Mouse (Mus musculus) kidney, postnatal 0 days (tissue): ENCODE measurements around the gene Gm21834. TPM values are rescaled to one million over a fixed set of nuclear protein-coding genes. Genes with fewer than 3 reads are reported as not detected.

Experiments
- ATAC-seq: fragments of 200-750 bp; cut with Nextera tagmentation; replicated peaks from 2 replicates; pipeline ENCODE4 v1.8.0; 2017; ENCODE audit warnings: low read depth, moderate number of reproducible peaks, moderate TSS enrichment, moderate library complexity; ENCODE audit not compliant: low FRiP score
- DNase-seq: peaks from one replicate; pipeline ENCODE4 v3.0.0-alpha.2; 2016; ENCODE audit warnings: low spot score
- H3K27ac ChIP-seq: fragments of 300-500 bp; sonication (generic); 2 replicates; pipeline ENCODE4 v1.5.1; 2014; ENCODE audit warnings: mild to moderate bottlenecking
- H3K27me3 ChIP-seq: fragments of 300-500 bp; sonication (generic); 2 replicates; pipeline ENCODE4 v1.6.1; 2014; ENCODE audit warnings: low read length, mixed read lengths; ENCODE audit not compliant: insufficient read depth
- H3K36me3 ChIP-seq: fragments of 300-500 bp; sonication (generic); 2 replicates; pipeline ENCODE4 v1.6.1; 2014; ENCODE audit warnings: low read length, mixed read lengths; ENCODE audit not compliant: insufficient read depth
- H3K4me1 ChIP-seq: fragments of 300-500 bp; sonication (generic); replicated peaks from 2 replicates; pipeline ENCODE4 v1.6.1; 2014; ENCODE audit warnings: antibody characterized with exemption, low read length, mixed read lengths; ENCODE audit not compliant: insufficient read depth
- H3K4me2 ChIP-seq: fragments of 300-500 bp; sonication (generic); 2 replicates; pipeline ENCODE4 v1.6.1; 2014; ENCODE audit warnings: mild to moderate bottlenecking, low read length, moderate library complexity, mixed read lengths
- H3K4me3 ChIP-seq: fragments of 300-500 bp; sonication (generic); replicated peaks from 2 replicates; pipeline ENCODE4 v1.5.1; 2014; ENCODE audit warnings: low read depth, low read length
- H3K9ac ChIP-seq: fragments of 300-500 bp; sonication (generic); 2 replicates; pipeline ENCODE4 v1.6.1; 2014; ENCODE audit warnings: low read depth, low read length
- H3K9me3 ChIP-seq: fragments of 300-500 bp; sonication (generic); replicated peaks from 2 replicates; pipeline ENCODE4 v1.6.1; 2016; ENCODE audit warnings: low read length, inconsistent platforms, mixed read lengths
- CTCF ChIP-seq: IDR thresholded peaks from 2 replicates; pipeline ENCODE4 v1.5.1; 2016; ENCODE audit warnings: antibody characterized with exemption, low read depth, mild to moderate bottlenecking, moderate library complexity
- WGBS: fragments of 180-500 bp; shearing (Covaris S2); extraction: QIAGEN DNeasy Blood & Tissue Kit; methylation state at CpG from one replicate; pipeline ENCODE4 v1.1.7; 2014; 5-methylcytosine and 5-hydroxymethylcytosine counted together
- polyA plus RNA-seq: library from polyadenylated mRNA; unstranded; fragments of >200 nt; fragmentation: Nextera tagmentation; extraction: Ambion mirVana; gene quantifications from 2 replicates; pipeline ENCODE4 v1.2.1, GENCODE M21; 2015

The Gm21834 gene
- polyA plus RNA-seq, 1 experiment from 2014 or later = not detected

DNA sequence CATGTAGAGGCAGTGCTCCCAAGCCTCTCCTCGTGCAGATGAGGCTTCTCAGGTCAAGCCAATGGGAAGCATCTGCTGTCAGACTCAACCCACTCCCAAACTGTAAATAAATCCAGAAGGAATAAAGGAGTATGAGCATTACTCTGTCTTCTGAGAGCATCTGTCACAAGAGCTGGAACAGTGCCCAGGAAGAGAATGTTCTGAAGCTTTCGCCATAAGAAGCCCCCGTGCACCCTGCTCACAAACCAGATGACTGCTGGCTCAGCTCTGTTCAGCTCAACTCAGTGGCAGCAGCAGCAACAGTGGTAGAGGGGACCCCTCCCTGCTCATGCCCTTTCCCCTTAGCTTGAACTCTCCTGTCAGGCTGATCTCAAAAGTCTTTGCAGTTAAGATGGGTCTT lies 47.2 kb downstream of the Gm21834 start:
- DNase-seq (peak; percentile 3), ATAC-seq (no peak)
- Histone ChIP-seq H3K27me3 (no peaks in the 10 kb centered on the region), H3K4me2 (no peak overlapping the region), H3K27ac (no peak overlapping the region), H3K4me3 (no peak overlapping the region), H3K9me3 (no peaks in the 10 kb centered on the region), H3K4me1 (no peaks in the 10 kb centered on the region), H3K9ac (no peak overlapping the region), H3K36me3 (no peaks in the 10 kb centered on the region)
- 48% methylated on average over 3 of the region's 3 CpGs for WGBS
- no peak for TF ChIP-seq CTCF

Other genes with a start within 250 kb of the Gm21834 start
- not detected in 2 replicates for gene Vmn2r120, start 196.7 kb downstream of the Gm21834 start, polyA plus RNA-seq
- not detected in 2 replicates for gene Cntnap5c, start 27.4 kb upstream of the Gm21834 start, polyA plus RNA-seq